Mouse (Mus musculus): ENCODE measurements around the gene R3hdm4. TPM values are rescaled to one million over a fixed set of nuclear protein-coding genes. Genes with fewer than 3 reads are reported as not detected.
"Not testable (repeated sequence)": the region's sequence is repeated elsewhere in the genome, so short reads cannot be mapped to it uniquely, and the experiment has no call there.

R3hdm4 gene
- 106 and 120 TPM in 2 replicates for polyA plus RNA-seq (2012; rRNA removed)

DNA sequence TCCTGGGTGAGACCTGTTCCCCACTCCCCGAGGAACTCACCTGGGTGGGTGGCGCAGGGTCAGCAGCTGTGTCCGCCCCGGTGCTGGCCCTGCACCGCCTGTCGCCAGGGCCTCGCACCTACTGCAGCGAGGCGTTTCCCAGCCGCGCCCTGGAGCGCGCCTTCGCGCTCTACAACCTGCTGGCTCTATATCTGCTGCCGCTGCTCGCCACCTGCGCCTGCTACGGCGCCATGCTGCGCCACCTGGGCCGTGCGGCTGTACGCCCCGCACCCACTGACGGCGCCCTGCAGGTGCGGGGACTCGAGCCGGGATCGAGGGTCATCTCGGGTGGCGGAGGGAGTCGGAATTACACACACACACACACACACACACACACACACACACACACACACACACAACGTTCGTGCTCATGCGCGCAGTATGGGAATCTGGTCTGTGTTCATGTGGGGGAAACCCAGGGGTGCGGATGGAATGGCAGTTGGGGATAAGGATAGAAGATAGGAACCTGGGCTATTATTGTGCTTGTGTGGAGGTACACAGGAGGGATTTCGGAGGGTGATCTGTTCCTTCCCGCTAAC, at the start of gene R3hdm4:
R3hdm4 (minus strand) TSS at position 251 of the 578 bp plus-strand sequence.
- no peak for DNase-seq (ENCODE audit: low read depth)

DNA sequence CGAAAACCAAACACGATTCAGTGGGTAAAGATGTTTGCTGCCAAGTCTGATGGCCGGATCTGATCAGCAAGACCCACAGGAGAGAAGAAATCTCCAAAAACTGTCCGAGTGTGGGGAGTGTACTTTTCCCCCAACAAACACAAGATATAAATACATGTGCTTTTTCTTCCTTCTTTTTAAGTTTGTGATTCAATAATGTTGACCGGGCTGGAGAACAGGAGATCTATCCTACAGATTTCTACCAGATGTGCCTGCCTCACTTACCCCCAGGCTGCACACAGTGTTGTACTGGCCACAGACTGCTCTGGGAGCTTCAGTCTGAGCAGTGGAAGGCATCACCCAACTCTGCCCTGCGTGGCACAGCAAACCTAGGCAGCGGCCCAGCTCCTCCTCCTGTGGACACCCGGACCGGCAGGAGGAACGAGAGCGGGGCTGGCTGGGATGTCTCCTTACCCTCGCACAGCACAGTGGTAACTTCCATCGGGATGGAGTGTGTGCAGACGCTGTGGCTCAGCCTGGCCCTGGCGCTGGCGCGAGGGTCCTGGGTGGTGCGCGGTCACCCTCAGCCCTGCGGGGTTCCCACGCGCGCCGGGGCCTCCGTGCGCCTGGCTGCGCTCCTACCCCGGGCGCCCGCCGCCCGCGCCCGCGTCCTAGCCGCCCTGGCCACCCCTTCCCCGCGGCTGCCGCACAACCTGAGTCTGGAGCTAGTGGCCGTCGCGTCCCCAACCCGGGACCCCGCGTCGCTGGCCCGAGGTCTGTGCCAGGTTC, 49.6 kb upstream of the R3hdm4 start, which contains the start of gene Grin3b:
Grin3b (plus strand) TSS at position 301 of the 768 bp plus-strand sequence.
- no peak for DNase-seq (ENCODE audit: low read depth)

DNA sequence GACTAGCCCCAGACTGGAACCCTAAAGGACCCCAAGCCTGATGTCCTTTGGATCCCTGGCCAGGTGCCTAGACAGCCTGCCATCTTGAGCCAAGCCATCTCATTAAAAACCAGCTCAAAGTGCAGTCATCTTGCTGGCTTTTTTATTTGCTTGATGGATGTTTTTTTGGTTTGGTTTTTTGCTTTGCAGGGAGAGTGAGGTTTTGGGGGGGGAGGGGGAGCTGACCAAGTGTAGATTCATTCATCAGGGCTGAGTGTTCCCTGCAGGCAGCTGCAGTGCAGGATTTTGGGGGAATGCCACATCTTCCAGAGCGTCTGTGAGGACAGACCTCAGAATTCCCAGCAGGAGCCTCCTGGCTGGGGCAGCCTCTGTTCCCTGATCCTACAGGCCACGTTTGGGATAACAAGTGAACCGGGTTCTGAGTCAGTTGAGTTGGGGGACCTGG, 48.1 kb upstream of the R3hdm4 start:
- DNase-seq (ENCODE audit: low read depth): no peak

DNA sequence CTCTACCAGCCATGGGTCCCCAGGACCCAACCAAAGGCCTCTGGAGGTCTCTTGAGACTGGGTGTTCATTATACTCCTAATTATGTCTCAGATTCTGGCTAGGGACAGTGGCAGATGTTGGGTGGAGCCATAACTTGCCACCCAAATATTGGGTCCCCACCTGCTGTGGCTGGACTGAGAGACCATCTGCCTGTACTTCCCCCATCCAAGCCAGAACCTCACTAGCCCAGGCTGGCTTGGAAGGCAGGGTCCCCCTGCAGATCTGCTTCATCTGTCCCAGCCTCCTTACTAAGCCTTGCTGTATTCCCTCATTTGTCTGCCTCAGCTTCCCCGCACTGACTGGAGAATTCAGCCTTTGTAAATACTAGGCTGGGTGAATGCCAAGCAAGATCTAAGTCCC, 47.2 kb upstream of the R3hdm4 start:
- DNase-seq (ENCODE audit: low read depth): no peak

GRCm38 (mm10) chr10:79966886-79967400, 45.9 kb upstream of the R3hdm4 start:
- DNase-seq (ENCODE audit: low read depth): no peak

DNA sequence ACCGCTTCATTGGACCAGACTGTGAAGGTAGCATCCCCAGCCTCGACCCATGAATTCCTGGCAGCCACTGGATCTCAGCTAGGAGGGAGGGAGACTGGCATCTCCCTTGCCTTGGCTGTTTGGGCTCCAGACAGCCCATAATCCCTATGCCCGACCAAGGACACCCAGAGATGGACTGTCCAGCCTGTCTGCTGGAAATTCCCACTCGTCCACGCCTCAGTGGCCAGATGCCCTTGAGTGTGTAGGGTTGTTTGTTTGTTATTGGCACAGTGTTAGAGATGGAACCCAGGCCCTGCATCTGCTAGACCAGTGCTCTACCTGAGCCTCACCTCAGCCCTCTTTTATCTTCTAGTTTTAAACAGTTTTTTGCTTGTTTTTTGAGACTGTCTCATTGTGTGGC, 44.3 kb upstream of the R3hdm4 start:
- DNase-seq (ENCODE audit: low read depth): no peak

GRCm38 (mm10) chr10:79964727-79965126, 43.7 kb upstream of the R3hdm4 start:
- DNase-seq (ENCODE audit: low read depth): no peak

- DNase-seq (ENCODE audit: low read depth): no peak
Measured at GRCm38 (mm10) chr10:79960671-79961294, 39.8 kb upstream of the R3hdm4 start.

DNA sequence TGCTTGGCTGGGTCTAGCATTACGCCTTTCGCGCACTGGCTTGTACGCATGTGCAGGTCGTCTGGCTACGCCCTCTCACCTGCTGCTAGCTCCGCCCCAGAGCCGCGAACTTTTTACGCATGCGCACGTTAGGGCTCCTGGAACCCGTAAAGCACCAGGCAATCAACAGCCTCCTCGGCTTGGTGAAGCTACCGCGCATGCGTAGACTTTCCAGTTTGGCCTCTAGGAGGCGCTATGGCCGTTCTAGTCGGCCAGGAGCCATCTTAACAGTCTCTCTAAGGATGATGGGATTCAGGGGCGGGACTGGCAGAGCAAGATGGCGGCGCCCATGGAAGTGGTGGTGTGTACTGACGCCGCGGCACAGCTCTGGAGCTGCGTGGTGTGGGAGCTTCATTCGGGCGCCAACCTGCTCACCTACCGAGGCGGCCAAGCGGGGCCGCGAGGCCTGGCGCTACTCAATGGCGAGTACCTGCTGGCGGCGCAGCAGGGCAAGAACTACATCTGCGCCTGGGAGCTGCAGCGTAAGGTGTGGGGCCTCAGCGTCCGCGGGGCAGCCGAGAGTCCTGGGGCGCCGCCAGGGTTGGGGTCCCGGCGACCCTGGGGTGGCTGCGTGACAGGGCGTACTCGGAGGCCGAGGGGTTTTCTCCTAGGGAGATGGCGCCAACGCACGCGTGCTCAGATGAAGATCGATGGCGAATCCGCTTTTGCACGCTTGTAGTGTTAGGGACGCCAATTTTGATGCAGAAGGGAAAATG, 39.0 kb upstream of the R3hdm4 start, which contains the start of gene Wdr18:
Wdr18 (plus strand) TSS at position 306 of the 755 bp plus-strand sequence.
- peak; percentile 98 for DNase-seq (ENCODE audit: low read depth)

DNA sequence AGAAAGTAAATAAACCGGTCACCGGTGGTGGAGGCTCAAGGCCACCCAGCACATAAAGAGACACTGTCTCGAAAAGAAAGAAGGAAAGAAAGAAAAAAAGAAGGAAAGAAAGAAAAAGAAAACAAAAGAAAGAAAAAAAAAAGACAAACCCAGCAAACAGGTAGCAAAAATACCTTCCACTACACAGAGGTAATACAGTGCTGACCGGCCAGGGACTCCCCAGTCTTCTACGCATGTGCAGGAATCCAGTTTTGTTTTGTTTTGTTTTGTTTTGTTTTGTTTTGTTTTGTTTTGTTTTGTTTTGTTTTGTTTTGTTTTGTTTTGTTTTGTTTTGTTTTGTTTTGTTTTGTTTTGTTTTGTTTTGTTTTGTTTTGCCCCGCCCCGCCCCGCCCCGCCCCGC, 38.4 kb upstream of the R3hdm4 start:
- DNase-seq (ENCODE audit: low read depth): not testable (repeated sequence)

DNA sequence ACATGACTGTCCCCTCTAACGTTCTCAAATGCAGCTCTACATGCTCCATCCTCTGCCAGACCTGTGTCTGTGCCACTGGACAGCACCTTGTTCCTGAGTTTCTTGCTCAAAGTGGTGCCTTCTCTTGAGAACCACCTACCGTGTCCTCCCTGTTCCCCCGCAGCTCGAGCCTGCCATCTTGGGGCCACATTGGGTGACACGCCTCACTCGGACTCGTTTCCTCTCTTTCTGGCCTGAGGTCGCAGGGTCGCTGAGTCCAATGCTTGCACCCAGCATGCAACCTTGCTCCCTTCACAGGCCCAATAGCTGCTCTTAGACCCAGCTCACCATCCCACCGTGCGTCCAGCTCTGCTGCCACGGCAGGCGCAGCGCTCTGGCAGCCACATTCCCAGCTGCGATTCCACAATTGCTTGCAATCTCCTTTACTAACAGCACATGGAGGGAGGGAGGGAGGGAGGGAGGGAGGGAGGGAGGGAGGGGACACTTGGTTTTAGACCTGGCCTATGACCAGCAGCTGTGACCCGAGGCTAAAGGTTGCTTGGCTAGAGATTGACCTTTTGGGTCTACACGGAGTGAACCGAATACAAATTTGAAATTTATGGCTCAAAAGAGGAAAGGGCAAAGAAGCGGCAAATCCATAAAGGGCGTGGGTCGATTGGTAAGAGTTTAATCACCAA, 37.3 kb upstream of the R3hdm4 start:
- DNase-seq (ENCODE audit: low read depth): no peak

GRCm38 (mm10) chr10:79956643-79957154, 35.7 kb upstream of the R3hdm4 start:
- no peak for DNase-seq (ENCODE audit: low read depth)

DNA sequence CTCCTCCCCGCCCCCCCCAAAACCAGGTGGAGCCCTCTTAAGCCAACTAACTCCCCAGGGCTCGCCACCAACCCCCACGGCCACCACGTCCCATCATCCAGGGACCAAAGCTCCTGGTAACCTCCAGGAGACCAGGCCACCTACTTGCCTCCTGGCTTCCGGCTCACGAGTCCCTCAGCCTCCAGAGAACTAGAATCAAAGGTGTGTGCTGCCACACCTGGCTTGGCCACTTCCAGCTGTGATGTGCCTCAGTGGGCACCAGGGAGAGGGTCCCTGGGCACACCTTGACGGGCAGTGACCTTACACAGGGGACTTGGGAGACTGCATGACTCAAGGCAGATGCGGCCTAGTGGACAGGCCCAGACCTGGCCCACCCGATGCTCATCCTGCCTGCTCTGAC, 34.7 kb upstream of the R3hdm4 start:
- no peak for DNase-seq (ENCODE audit: low read depth)

DNA sequence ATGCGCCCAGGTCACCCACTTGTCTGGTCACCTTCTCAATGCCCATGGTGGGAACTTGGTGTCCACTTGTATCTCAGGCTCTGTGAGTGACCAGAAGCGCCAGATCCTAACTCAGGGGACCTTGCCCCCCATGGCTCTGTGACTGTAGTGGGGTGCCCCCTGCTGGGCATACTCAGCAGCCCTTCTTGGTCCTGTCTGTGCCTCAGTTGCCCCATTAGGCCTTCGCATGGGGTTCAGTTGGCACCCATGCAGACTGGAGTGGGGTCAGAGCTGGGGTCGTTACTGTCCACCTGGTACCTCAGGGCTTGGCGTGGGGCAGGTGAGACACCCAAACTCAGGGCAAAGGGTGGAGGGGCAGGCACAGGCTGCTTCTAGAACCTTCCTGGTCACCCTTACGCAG, 32.9 kb upstream of the R3hdm4 start:
- DNase-seq (ENCODE audit: low read depth): no peak

DNA sequence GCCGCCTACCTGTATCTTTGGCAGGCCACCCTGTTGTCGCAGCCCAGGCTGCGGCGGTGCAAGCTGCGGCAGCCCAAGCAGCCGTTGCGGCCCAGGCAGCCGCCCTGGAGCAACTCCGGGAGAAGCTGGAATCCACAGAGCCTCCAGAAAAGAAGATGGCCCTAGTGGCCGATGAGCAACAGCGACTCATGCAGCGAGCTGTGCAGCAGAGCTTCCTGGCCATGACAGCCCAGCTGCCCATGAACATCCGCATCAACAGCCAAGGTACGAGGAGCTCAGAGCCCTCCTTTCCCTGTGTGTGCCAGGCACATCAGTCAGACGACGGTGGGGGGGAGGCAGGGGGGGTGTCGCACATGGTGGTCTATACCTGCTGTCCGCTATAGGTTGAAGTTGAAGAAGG, 29.7 kb upstream of the R3hdm4 start:
- no peak for DNase-seq (ENCODE audit: low read depth)

GRCm38 (mm10) chr10:79949873-79950272, 28.9 kb upstream of the R3hdm4 start:
- no peak for DNase-seq (ENCODE audit: low read depth)

GRCm38 (mm10) chr10:79947502-79947901, 26.5 kb upstream of the R3hdm4 start:
- DNase-seq (ENCODE audit: low read depth): no peak

GRCm38 (mm10) chr10:79946752-79947322, 25.8 kb upstream of the R3hdm4 start:
- DNase-seq (ENCODE audit: low read depth): no peak

GRCm38 (mm10) chr10:79945507-79946234, 24.7 kb upstream of the R3hdm4 start:
- DNase-seq (ENCODE audit: low read depth): no peak

- DNase-seq (ENCODE audit: low read depth): no peak
Measured at GRCm38 (mm10) chr10:79943471-79943901, 22.5 kb upstream of the R3hdm4 start.

Data from gonadal fat pad, adult 2 months (tissue).